Mouse (Mus musculus): ENCODE data around the gene Tsga13.

GRCm38 (mm10) chr6:30855205-30855604, 60.2 kb downstream of the Tsga13 start:
- TF ChIP-seq CTCF (IDR thresholded peaks at IDR 0.05; ENCODE audit: insufficient read depth, low read depth, low read length) (no peak), POLR2A (IDR thresholded peaks at IDR 0.05; ENCODE audit: insufficient read depth, low read depth, low read length) (no peak)
